Mouse (Mus musculus): ENCODE results near the gene Mettl5. TPM values are rescaled to one million over a fixed set of nuclear protein-coding genes. Genes with fewer than 3 reads are reported as not detected.
"Not testable (repeated sequence)": the region's sequence is repeated elsewhere in the genome, so short reads cannot be mapped to it uniquely, and the experiment has no call there.

The Mettl5 gene
- 1.8 and 2.1 TPM in 2 replicates for polyA plus RNA-seq (2012; rRNA removed)

- H3K27me3 ChIP-seq (ENCODE audit: control insufficient read depth, insufficient read depth, low read length), result no peaks in the 10 kb centered on the region
- H3K4me3 ChIP-seq (ENCODE audit: control insufficient read depth, low read depth, low read length), result peak within 1 kb of the TSS; percentile 94
- peak within 1 kb of the TSS; percentile 65 for H3K27ac ChIP-seq (ENCODE audit: control insufficient read depth, insufficient read depth, low read depth, low read length)
- TF ChIP-seq POLR2A (IDR thresholded peaks at IDR 0.05; ENCODE audit: control insufficient read depth, low read depth, low read length) (peak; percentile 67), CTCF (IDR thresholded peaks at IDR 0.05; ENCODE audit: control insufficient read depth, insufficient read depth, insufficient replicate concordance, low read depth, low read length) (peak; percentile 40; the same call in 1 of the 2 replicates)
- H3K36me3 ChIP-seq (ENCODE audit: control insufficient read depth, insufficient read depth, low read length), result no peaks in the 10 kb centered on the region
- H3K4me1 ChIP-seq (ENCODE audit: control insufficient read depth, insufficient read depth, low read length), result peaks cover 3% of the 10 kb centered on the region; the same call in 1 of the 2 replicates
Measured at GRCm38 (mm10) chr2:69885451-69886305, at the start of gene Mettl5. Mettl5 (minus strand) TSS chr2:69885615.

- Histone ChIP-seq H3K4me1 (ENCODE audit: control insufficient read depth, insufficient read depth, low read length) (no peaks in the 10 kb centered on the region), H3K4me3 (ENCODE audit: control insufficient read depth, low read depth, low read length) (no peak overlapping the region), H3K27ac (ENCODE audit: control insufficient read depth, insufficient read depth, low read depth, low read length) (no peak overlapping the region), H3K27me3 (ENCODE audit: control insufficient read depth, insufficient read depth, low read length) (no peaks in the 10 kb centered on the region), H3K36me3 (ENCODE audit: control insufficient read depth, insufficient read depth, low read length) (no peaks in the 10 kb centered on the region)
- TF ChIP-seq CTCF (IDR thresholded peaks at IDR 0.05; ENCODE audit: control insufficient read depth, insufficient read depth, insufficient replicate concordance, low read depth, low read length) (no peak), POLR2A (IDR thresholded peaks at IDR 0.05; ENCODE audit: control insufficient read depth, low read depth, low read length) (no peak)
Measured at GRCm38 (mm10) chr2:69924943-69925342, 39.5 kb upstream of the Mettl5 start.

- H3K36me3 ChIP-seq (ENCODE audit: control insufficient read depth, insufficient read depth, low read length), result peaks cover 2% of the 10 kb centered on the region
Measured at GRCm38 (mm10) chr2:69917301-69917700, 31.9 kb upstream of the Mettl5 start.

GRCm38 (mm10) chr2:69912801-69913200, 27.4 kb upstream of the Mettl5 start:
- Histone ChIP-seq H3K27me3 (ENCODE audit: control insufficient read depth, insufficient read depth, low read length) (no peaks in the 10 kb centered on the region), H3K4me3 (ENCODE audit: control insufficient read depth, low read depth, low read length) (no peak overlapping the region), H3K4me1 (ENCODE audit: control insufficient read depth, insufficient read depth, low read length) (no peaks in the 10 kb centered on the region), H3K27ac (ENCODE audit: control insufficient read depth, insufficient read depth, low read depth, low read length) (no peak overlapping the region), H3K36me3 (ENCODE audit: control insufficient read depth, insufficient read depth, low read length) (peaks cover 2% of the 10 kb centered on the region)
- TF ChIP-seq POLR2A (IDR thresholded peaks at IDR 0.05; ENCODE audit: control insufficient read depth, low read depth, low read length) (no peak), CTCF (IDR thresholded peaks at IDR 0.05; ENCODE audit: control insufficient read depth, insufficient read depth, insufficient replicate concordance, low read depth, low read length) (no peak)

More at GRCm38 (mm10) chr2:69917301-69917700, 31.9 kb upstream of the Mettl5 start:
- TF ChIP-seq POLR2A (IDR thresholded peaks at IDR 0.05; ENCODE audit: control insufficient read depth, low read depth, low read length) (no peak), CTCF (IDR thresholded peaks at IDR 0.05; ENCODE audit: control insufficient read depth, insufficient read depth, insufficient replicate concordance, low read depth, low read length) (no peak)
- Histone ChIP-seq H3K27ac (ENCODE audit: control insufficient read depth, insufficient read depth, low read depth, low read length) (no peak overlapping the region), H3K27me3 (ENCODE audit: control insufficient read depth, insufficient read depth, low read length) (no peaks in the 10 kb centered on the region), H3K4me1 (ENCODE audit: control insufficient read depth, insufficient read depth, low read length) (no peaks in the 10 kb centered on the region), H3K4me3 (ENCODE audit: control insufficient read depth, low read depth, low read length) (no peak overlapping the region)

- H3K27ac ChIP-seq (ENCODE audit: control insufficient read depth, insufficient read depth, low read depth, low read length); H3K27me3 ChIP-seq (ENCODE audit: control insufficient read depth, insufficient read depth, low read length); H3K36me3 ChIP-seq (ENCODE audit: control insufficient read depth, insufficient read depth, low read length); H3K4me3 ChIP-seq (ENCODE audit: control insufficient read depth, low read depth, low read length); H3K4me1 ChIP-seq (ENCODE audit: control insufficient read depth, insufficient read depth, low read length): not testable (repeated sequence)
Measured at GRCm38 (mm10) chr2:69907394-69907793, 22.0 kb upstream of the Mettl5 start.

GRCm38 (mm10) chr2:69903541-69903940, 18.1 kb upstream of the Mettl5 start:
- Histone ChIP-seq H3K36me3 (ENCODE audit: control insufficient read depth, insufficient read depth, low read length) (no peaks in the 10 kb centered on the region), H3K27ac (ENCODE audit: control insufficient read depth, insufficient read depth, low read depth, low read length) (no peak overlapping the region), H3K27me3 (ENCODE audit: control insufficient read depth, insufficient read depth, low read length) (no peaks in the 10 kb centered on the region), H3K4me3 (ENCODE audit: control insufficient read depth, low read depth, low read length) (no peak overlapping the region), H3K4me1 (ENCODE audit: control insufficient read depth, insufficient read depth, low read length) (no peaks in the 10 kb centered on the region; the same call in 1 of the 2 replicates)
- TF ChIP-seq POLR2A (IDR thresholded peaks at IDR 0.05; ENCODE audit: control insufficient read depth, low read depth, low read length) (no peak), CTCF (IDR thresholded peaks at IDR 0.05; ENCODE audit: control insufficient read depth, insufficient read depth, insufficient replicate concordance, low read depth, low read length) (no peak)

GRCm38 (mm10) chr2:69897618-69898575, 12.5 kb upstream of the Mettl5 start:
- H3K27ac ChIP-seq (ENCODE audit: control insufficient read depth, insufficient read depth, low read depth, low read length), result peak overlapping the region; percentile 85
- H3K4me1 ChIP-seq (ENCODE audit: control insufficient read depth, insufficient read depth, low read length), result peaks cover 2% of the 10 kb centered on the region; the same call in 1 of the 2 replicates
- no peaks in the 10 kb centered on the region for H3K27me3 ChIP-seq (ENCODE audit: control insufficient read depth, insufficient read depth, low read length)
- no peaks in the 10 kb centered on the region for H3K36me3 ChIP-seq (ENCODE audit: control insufficient read depth, insufficient read depth, low read length)
- TF ChIP-seq POLR2A (IDR thresholded peaks at IDR 0.05; ENCODE audit: control insufficient read depth, low read depth, low read length) (no peak), CTCF (IDR thresholded peaks at IDR 0.05; ENCODE audit: control insufficient read depth, insufficient read depth, insufficient replicate concordance, low read depth, low read length) (no peak)
- peak overlapping the region; percentile 96 for H3K4me3 ChIP-seq (ENCODE audit: control insufficient read depth, low read depth, low read length)

All from testis, adult 2 months (tissue).